Mouse (Mus musculus): ENCODE data around the gene Aff1. TPM values are rescaled to one million over a fixed set of nuclear protein-coding genes. Genes with fewer than 3 reads are reported as not detected.

The Aff1 gene
- polyA plus RNA-seq, 1 experiment = 23.3 TPM

DNA sequence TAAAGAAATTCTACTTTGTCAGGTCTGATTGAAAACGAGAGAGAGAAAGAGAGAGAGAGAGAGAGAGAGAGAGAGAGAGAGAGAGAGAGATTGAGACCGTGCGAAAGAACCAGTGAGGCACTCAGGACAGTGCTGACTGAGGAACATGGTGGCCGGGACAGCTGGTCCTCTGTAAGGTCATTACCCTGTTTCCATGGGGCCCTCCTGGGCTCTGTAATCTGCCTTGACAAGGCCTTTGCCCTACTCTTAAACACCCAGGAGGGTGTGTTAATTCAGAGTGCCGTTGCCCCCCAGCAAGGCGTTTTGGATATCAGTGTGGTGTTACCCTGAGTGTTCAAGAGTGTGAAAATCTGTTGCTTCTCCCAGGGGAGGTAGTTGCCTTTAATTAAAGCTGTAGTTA, 88.1 kb downstream of the Aff1 start:
- TF ChIP-seq POLR2A (IDR thresholded peaks at IDR 0.05; ENCODE audit: insufficient read depth, low read length) = no peak
- TF ChIP-seq EP300 (IDR thresholded peaks at IDR 0.05; ENCODE audit: insufficient read depth, low read depth, low read length) = no peak
- TF ChIP-seq CTCF (IDR thresholded peaks at IDR 0.05; ENCODE audit: low read depth, low read length) = no peak
- Histone ChIP-seq H3K9ac (ENCODE audit: low read depth, poor library complexity, severe bottlenecking) (no peak overlapping the region), H3K4me3 (ENCODE audit: low read depth, low read length) (no peak overlapping the region), H3K9me3 (replicated peaks; ENCODE audit: control insufficient read depth, insufficient read depth, low read length, poor library complexity, severe bottlenecking) (no peaks in the 10 kb centered on the region), H3K4me1 (ENCODE audit: control insufficient read depth, insufficient read depth, low read length) (peaks cover 7% of the 10 kb centered on the region), H3K27me3 (ENCODE audit: control insufficient read depth, insufficient read depth, low read length, poor library complexity, severe bottlenecking) (no peaks in the 10 kb centered on the region), H3K27ac (ENCODE audit: insufficient read depth, low read length) (no peak overlapping the region), H3K36me3 (ENCODE audit: control insufficient read depth, insufficient read depth, low read length, poor library complexity, severe bottlenecking) (no peaks in the 10 kb centered on the region)

DNA sequence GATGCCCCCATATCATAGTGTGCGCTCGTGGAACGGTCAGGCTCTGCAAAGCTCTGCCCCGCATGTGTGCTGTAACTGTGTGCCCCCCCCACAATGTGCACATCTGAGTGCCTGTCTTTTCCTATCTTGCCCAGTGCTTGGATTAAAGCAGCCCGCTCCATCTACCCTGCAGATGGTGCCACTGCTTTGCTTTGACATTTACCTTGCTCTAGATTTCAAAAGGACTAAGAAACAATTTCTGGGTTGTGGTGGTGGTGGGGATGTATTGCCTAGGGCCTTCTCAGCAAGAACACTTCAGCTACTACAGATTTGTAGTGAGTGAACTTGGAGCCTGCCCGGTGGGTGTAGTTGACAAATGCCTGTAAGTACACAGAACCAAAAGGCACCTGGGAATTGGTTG, 88.7 kb downstream of the Aff1 start:
- H3K9ac ChIP-seq (ENCODE audit: low read depth, poor library complexity, severe bottlenecking) = no peak overlapping the region
- H3K27me3 ChIP-seq (ENCODE audit: control insufficient read depth, insufficient read depth, low read length, poor library complexity, severe bottlenecking) = no peaks in the 10 kb centered on the region
- H3K9me3 ChIP-seq (replicated peaks; ENCODE audit: control insufficient read depth, insufficient read depth, low read length, poor library complexity, severe bottlenecking) = no peaks in the 10 kb centered on the region
- no peak overlapping the region for H3K4me3 ChIP-seq (ENCODE audit: low read depth, low read length)
- no peak overlapping the region for H3K27ac ChIP-seq (ENCODE audit: insufficient read depth, low read length)
- no peak for TF ChIP-seq CTCF (IDR thresholded peaks at IDR 0.05; ENCODE audit: low read depth, low read length)
- H3K4me1 ChIP-seq (ENCODE audit: control insufficient read depth, insufficient read depth, low read length) = peaks cover 4% of the 10 kb centered on the region
- H3K36me3 ChIP-seq (ENCODE audit: control insufficient read depth, insufficient read depth, low read length, poor library complexity, severe bottlenecking) = no peaks in the 10 kb centered on the region

DNA sequence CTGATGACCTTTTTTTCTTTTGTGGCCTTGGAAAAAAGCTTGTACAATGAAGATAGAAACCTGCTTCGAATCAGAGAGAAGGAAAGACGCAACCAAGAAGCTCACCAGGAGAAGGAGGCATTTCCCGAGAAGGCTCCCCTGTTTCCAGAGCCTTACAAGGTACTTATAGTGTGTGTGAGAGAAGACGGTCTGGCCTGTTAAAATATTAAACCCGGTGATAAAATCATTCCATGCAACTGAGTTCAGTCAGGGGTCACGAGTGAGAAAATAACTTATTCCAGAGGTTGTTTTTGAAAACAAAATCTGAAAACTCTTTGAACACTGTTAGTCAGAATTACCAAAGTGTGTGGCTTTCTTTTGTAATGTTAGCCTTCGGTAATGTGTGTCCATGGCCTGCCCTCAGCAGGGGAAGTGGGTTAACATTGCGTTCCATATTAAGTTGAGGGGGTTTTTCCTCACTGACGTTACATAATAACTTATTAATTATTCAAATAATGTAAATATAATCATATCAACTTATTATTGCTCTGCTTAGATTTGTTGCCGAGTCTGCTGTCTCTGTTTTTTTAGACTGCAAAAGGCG, 91.0 kb downstream of the Aff1 start:
- no peak overlapping the region for H3K9ac ChIP-seq (ENCODE audit: low read depth, poor library complexity, severe bottlenecking)
- H3K4me1 ChIP-seq (ENCODE audit: control insufficient read depth, insufficient read depth, low read length) = peaks cover 2% of the 10 kb centered on the region
- no peaks in the 10 kb centered on the region for H3K27me3 ChIP-seq (ENCODE audit: control insufficient read depth, insufficient read depth, low read length, poor library complexity, severe bottlenecking)
- H3K4me3 ChIP-seq (ENCODE audit: low read depth, low read length) = no peak overlapping the region
- H3K36me3 ChIP-seq (ENCODE audit: control insufficient read depth, insufficient read depth, low read length, poor library complexity, severe bottlenecking) = no peaks in the 10 kb centered on the region
- no peaks in the 10 kb centered on the region for H3K9me3 ChIP-seq (replicated peaks; ENCODE audit: control insufficient read depth, insufficient read depth, low read length, poor library complexity, severe bottlenecking)
- H3K27ac ChIP-seq (ENCODE audit: insufficient read depth, low read length) = no peak overlapping the region
- TF ChIP-seq POLR2A (IDR thresholded peaks at IDR 0.05; ENCODE audit: insufficient read depth, low read length) = no peak
- no peak for TF ChIP-seq EP300 (IDR thresholded peaks at IDR 0.05; ENCODE audit: insufficient read depth, low read depth, low read length)
- TF ChIP-seq CTCF (IDR thresholded peaks at IDR 0.05; ENCODE audit: low read depth, low read length) = no peak

DNA sequence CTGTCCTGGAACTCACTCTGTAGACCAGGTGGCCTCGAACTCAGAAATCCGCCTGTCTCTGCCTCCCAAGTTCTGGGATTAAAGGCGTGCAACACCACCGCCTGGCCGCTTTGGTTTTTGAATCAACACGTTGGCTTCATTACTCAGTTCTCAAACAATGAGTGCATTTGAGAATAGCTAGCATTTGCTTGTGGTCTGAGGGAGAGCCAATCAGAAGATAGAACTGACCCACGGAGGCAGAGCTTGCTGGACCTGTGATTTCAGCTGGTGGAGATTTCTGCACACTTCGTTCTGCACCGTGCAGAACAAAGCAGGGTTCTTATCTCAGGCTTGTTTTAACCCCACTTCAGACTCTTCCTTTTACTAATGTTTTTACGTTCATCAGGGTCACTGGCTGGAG, 93.9 kb downstream of the Aff1 start:
- no peak overlapping the region for H3K4me3 ChIP-seq (ENCODE audit: low read depth, low read length)
- no peak overlapping the region for H3K27ac ChIP-seq (ENCODE audit: insufficient read depth, low read length)
- no peak overlapping the region for H3K9ac ChIP-seq (ENCODE audit: low read depth, poor library complexity, severe bottlenecking)
- no peaks in the 10 kb centered on the region for H3K4me1 ChIP-seq (ENCODE audit: control insufficient read depth, insufficient read depth, low read length)
- H3K9me3 ChIP-seq (replicated peaks; ENCODE audit: control insufficient read depth, insufficient read depth, low read length, poor library complexity, severe bottlenecking) = no peaks in the 10 kb centered on the region
- no peaks in the 10 kb centered on the region for H3K27me3 ChIP-seq (ENCODE audit: control insufficient read depth, insufficient read depth, low read length, poor library complexity, severe bottlenecking)
- TF ChIP-seq CTCF (IDR thresholded peaks at IDR 0.05; ENCODE audit: low read depth, low read length) (no peak), POLR2A (IDR thresholded peaks at IDR 0.05; ENCODE audit: insufficient read depth, low read length) (no peak), EP300 (IDR thresholded peaks at IDR 0.05; ENCODE audit: insufficient read depth, low read depth, low read length) (no peak)
- H3K36me3 ChIP-seq (ENCODE audit: control insufficient read depth, insufficient read depth, low read length, poor library complexity, severe bottlenecking) = no peaks in the 10 kb centered on the region

DNA sequence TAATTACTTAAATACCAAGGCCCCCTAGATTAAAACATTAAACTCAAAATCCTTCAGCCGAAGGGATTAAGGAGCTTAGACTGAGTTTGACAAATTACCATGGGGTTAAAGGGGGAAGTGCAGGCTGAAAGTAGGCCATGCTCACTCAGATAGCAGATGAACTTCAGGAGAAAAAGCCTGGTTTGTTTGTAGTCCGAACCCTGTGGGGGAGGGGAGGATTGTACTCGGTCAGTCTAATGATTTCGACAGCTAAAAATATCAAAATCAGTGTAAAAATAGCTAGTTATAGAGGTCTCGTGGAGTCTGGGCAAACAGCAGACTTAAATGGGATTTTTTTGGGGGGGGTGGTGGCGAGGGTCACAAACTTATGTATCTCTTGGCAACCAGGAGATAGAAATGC, 96.3 kb downstream of the Aff1 start:
- H3K27me3 ChIP-seq (ENCODE audit: control insufficient read depth, insufficient read depth, low read length, poor library complexity, severe bottlenecking) = no peaks in the 10 kb centered on the region
- H3K9me3 ChIP-seq (replicated peaks; ENCODE audit: control insufficient read depth, insufficient read depth, low read length, poor library complexity, severe bottlenecking) = no peaks in the 10 kb centered on the region
- H3K36me3 ChIP-seq (ENCODE audit: control insufficient read depth, insufficient read depth, low read length, poor library complexity, severe bottlenecking) = no peaks in the 10 kb centered on the region
- no peak overlapping the region for H3K9ac ChIP-seq (ENCODE audit: low read depth, poor library complexity, severe bottlenecking)
- H3K27ac ChIP-seq (ENCODE audit: insufficient read depth, low read length) = no peak overlapping the region
- no peak overlapping the region for H3K4me3 ChIP-seq (ENCODE audit: low read depth, low read length)
- TF ChIP-seq EP300 (IDR thresholded peaks at IDR 0.05; ENCODE audit: insufficient read depth, low read depth, low read length) (no peak), CTCF (IDR thresholded peaks at IDR 0.05; ENCODE audit: low read depth, low read length) (no peak), POLR2A (IDR thresholded peaks at IDR 0.05; ENCODE audit: insufficient read depth, low read length) (no peak)
- H3K4me1 ChIP-seq (ENCODE audit: control insufficient read depth, insufficient read depth, low read length) = no peaks in the 10 kb centered on the region

DNA sequence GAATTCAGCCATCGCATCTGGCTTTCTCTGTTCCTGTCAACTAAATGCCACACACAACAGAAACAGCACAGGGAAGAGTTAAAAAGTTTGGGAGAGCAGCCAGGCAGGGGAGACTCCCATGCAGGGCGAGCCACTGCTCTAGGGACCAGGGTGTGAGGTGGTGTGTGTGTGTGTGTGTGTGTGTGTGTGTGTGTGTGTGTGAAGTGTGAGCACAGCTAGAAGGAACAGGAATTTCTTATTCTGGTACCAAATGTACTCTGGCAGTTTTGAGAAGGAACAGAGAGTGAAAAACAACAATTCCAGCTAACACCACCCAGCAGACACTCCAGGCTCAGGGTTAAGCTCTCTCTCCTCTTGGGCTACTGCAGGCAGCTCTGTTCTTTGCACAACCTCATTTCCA, 96.8 kb downstream of the Aff1 start:
- no peak for TF ChIP-seq CTCF (IDR thresholded peaks at IDR 0.05; ENCODE audit: low read depth, low read length)
- TF ChIP-seq EP300 (IDR thresholded peaks at IDR 0.05; ENCODE audit: insufficient read depth, low read depth, low read length) = no peak
- no peak for TF ChIP-seq POLR2A (IDR thresholded peaks at IDR 0.05; ENCODE audit: insufficient read depth, low read length)
- Histone ChIP-seq H3K27me3 (ENCODE audit: control insufficient read depth, insufficient read depth, low read length, poor library complexity, severe bottlenecking) (no peaks in the 10 kb centered on the region), H3K36me3 (ENCODE audit: control insufficient read depth, insufficient read depth, low read length, poor library complexity, severe bottlenecking) (no peaks in the 10 kb centered on the region), H3K9me3 (replicated peaks; ENCODE audit: control insufficient read depth, insufficient read depth, low read length, poor library complexity, severe bottlenecking) (no peaks in the 10 kb centered on the region), H3K9ac (ENCODE audit: low read depth, poor library complexity, severe bottlenecking) (no peak overlapping the region), H3K4me1 (ENCODE audit: control insufficient read depth, insufficient read depth, low read length) (no peaks in the 10 kb centered on the region), H3K27ac (ENCODE audit: insufficient read depth, low read length) (no peak overlapping the region), H3K4me3 (ENCODE audit: low read depth, low read length) (no peak overlapping the region)
